Comparison of ENCODE assay signal across 9 mouse cellular contexts in the genomic region with DNA sequence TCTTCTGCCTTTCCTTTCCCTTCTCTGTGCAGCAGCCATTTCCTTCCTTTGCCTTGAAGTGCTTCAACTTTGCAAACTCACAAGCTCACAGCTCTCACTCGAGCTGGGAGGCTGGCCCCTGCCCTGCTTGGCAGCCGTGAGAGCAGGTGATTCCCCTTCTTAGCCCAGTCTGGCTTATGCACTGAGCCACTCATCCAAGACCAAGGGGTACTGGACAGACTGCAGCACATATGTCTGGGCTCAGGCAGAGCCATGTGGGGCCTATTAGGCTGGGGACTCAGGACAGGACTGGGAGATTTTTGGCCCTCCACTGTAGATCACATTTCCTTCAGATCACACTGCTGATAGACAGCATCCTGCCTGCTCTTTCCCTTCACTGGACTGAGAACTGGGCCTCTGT. TPM values are rescaled to one million over a fixed set of nuclear protein-coding genes. Genes with fewer than 3 reads are reported as not detected.
DNase-seq lines count a peak whose midpoint lies in the region; ATAC-seq and TF ChIP-seq lines count a peak whose summit lies in the region.
"Had no signal": no experiment of that assay in that cellular context is flagged by ENCODE, and none has a peak within 500 bp of the region (broad histone marks: within the 10 kb centered on the region; RNA-seq: fewer than 3 reads in every experiment).

No protein-coding gene starts in this region.

- no peak overlapping the region; the same call in 1 of the 2 replicates for H3K27ac ChIP-seq in heart, embryonic 10.5 days
- H3K27ac ChIP-seq in embryonic facial prominence, embryonic 10.5 days (replicated peaks), result peak overlapping the region; percentile 49
- 0 out of 2 replicates have a peak overlapping the region, but pooled peaks have one; percentile 0 for H3K27ac ChIP-seq in lung, embryonic 16.5 days (ENCODE audit: low read length)
- no peak overlapping the region for H3K27ac ChIP-seq in stomach, postnatal 0 days (replicated peaks)
- H3K27ac ChIP-seq: neural tube, embryonic 13.5 days had no signal

- H3K36me3 ChIP-seq in heart, embryonic 10.5 days, result no peaks in the 10 kb centered on the region
- H3K36me3 ChIP-seq in embryonic facial prominence, embryonic 10.5 days (replicated peaks), result peaks cover 6% of the 10 kb centered on the region; the same call in 1 of the 2 replicates
- H3K36me3 ChIP-seq in lung, embryonic 16.5 days (ENCODE audit: control insufficient read depth, insufficient read depth, low read length), result 0 out of 2 replicates have a peak, but pooled peaks cover 2% of the 10 kb centered on the region
- H3K36me3 ChIP-seq in stomach, postnatal 0 days (ENCODE audit: control insufficient read depth, insufficient read depth, low read length), result no peaks in the 10 kb centered on the region
- H3K36me3 ChIP-seq: neural tube, embryonic 13.5 days had no signal

- TF ChIP-seq EP300 in stomach, postnatal 0 days (optimal IDR thresholded peaks at IDR 0.05), result no peak

- no peak overlapping the region for H3K4me2 ChIP-seq in lung, embryonic 16.5 days (ENCODE audit: low read depth, low read length)
- no peak overlapping the region for H3K4me2 ChIP-seq in stomach, postnatal 0 days (replicated peaks; ENCODE audit: low read depth)
- H3K4me2 ChIP-seq: neural tube, embryonic 13.5 days had no signal

- no peak overlapping the region for H3K4me3 ChIP-seq in heart, embryonic 10.5 days
- no peak overlapping the region for H3K4me3 ChIP-seq in embryonic facial prominence, embryonic 10.5 days
- no peak overlapping the region for H3K4me3 ChIP-seq in lung, embryonic 16.5 days (ENCODE audit: low read length)
- no peak overlapping the region for H3K4me3 ChIP-seq in stomach, postnatal 0 days (ENCODE audit: low read depth, low read length)
- H3K4me3 ChIP-seq: neural tube, embryonic 13.5 days had no signal

- H3K4me1 ChIP-seq in heart, embryonic 10.5 days, result peaks cover 26% of the 10 kb centered on the region
- H3K4me1 ChIP-seq in embryonic facial prominence, embryonic 10.5 days, result peaks cover 47% of the 10 kb centered on the region
- H3K4me1 ChIP-seq in lung, embryonic 16.5 days (replicated peaks; ENCODE audit: control insufficient read depth, insufficient read depth, low read length), result peaks cover 15% of the 10 kb centered on the region
- no peaks in the 10 kb centered on the region for H3K4me1 ChIP-seq in stomach, postnatal 0 days (replicated peaks; ENCODE audit: control insufficient read depth, insufficient read depth)

- peak; percentile 98 for DNase-seq in heart, adult 11 months
- no peak for DNase-seq in heart, embryonic 10.5 days (ENCODE audit: low spot score)
- DNase-seq in embryonic facial prominence, embryonic 10.5 days (ENCODE audit: low spot score), result no peak
- no peak for DNase-seq in ovary, postnatal 10 days (ENCODE audit: low spot score)
- no peak for DNase-seq in stomach, postnatal 0 days (ENCODE audit: low spot score)
- no peak for DNase-seq in layer of hippocampus, adult 9-10 months (ENCODE audit: low spot score)

- peak; percentile 81 for ATAC-seq in CD4-positive, CD25-positive, alpha-beta regulatory T cell, adult 4 months
- peak; percentile 48; the same call in 1 of the 2 replicates for ATAC-seq in lung, embryonic 16.5 days (ENCODE audit: low read depth)
- no peak for ATAC-seq in stomach, postnatal 0 days (ENCODE audit: low FRiP score, low TSS enrichment)

- H3K9me3 ChIP-seq in heart, embryonic 10.5 days, result no peaks in the 10 kb centered on the region
- H3K9me3 ChIP-seq in embryonic facial prominence, embryonic 10.5 days, result no peaks in the 10 kb centered on the region
- no peaks in the 10 kb centered on the region for H3K9me3 ChIP-seq in lung, embryonic 16.5 days (ENCODE audit: control insufficient read depth, low read length)
- H3K9me3 ChIP-seq in stomach, postnatal 0 days (ENCODE audit: control insufficient read depth, low read length), result no peaks in the 10 kb centered on the region
- H3K9me3 ChIP-seq: neural tube, embryonic 13.5 days had no signal

- TF ChIP-seq CTCF in stomach, postnatal 0 days (IDR thresholded peaks at IDR 0.05; ENCODE audit: low read depth), result no peak

- 0 out of 2 replicates have a peak overlapping the region, but pooled peaks have one; percentile 21 for H3K9ac ChIP-seq in lung, embryonic 16.5 days (ENCODE audit: low read length)
- no peak overlapping the region for H3K9ac ChIP-seq in stomach, postnatal 0 days (ENCODE audit: low read length)
- H3K9ac ChIP-seq: neural tube, embryonic 13.5 days had no signal

- WGBS in heart, embryonic 10.5 days, result 34% methylated on average over 2 of the region's 2 CpGs
- WGBS in embryonic facial prominence, embryonic 10.5 days, result 38% methylated on average over 2 of the region's 2 CpGs
- 13% methylated on average over 2 of the region's 2 CpGs for WGBS in lung, embryonic 16.5 days
- WGBS in stomach, postnatal 0 days, result 44% methylated on average over 2 of the region's 2 CpGs

- no peaks in the 10 kb centered on the region for H3K27me3 ChIP-seq in heart, embryonic 10.5 days (ENCODE audit: insufficient read depth, poor library complexity, severe bottlenecking)
- H3K27me3 ChIP-seq in embryonic facial prominence, embryonic 10.5 days (replicated peaks; ENCODE audit: low read depth, poor library complexity, severe bottlenecking), result no peaks in the 10 kb centered on the region
- no peaks in the 10 kb centered on the region for H3K27me3 ChIP-seq in lung, embryonic 16.5 days (ENCODE audit: control insufficient read depth, insufficient read depth, low read depth, low read length)
- H3K27me3 ChIP-seq in stomach, postnatal 0 days (ENCODE audit: control insufficient read depth, insufficient read depth, low read length), result no peaks in the 10 kb centered on the region
- H3K27me3 ChIP-seq: neural tube, embryonic 13.5 days had no signal

RNA-seq across cellular contexts. Expression of a gene that starts 10.1 kb away (rescaled TPM):
- polyA plus RNA-seq in heart, embryonic 10.5 days (2016; fragmentation: Nextera tagmentation; extraction: Ambion mirVana), result 55.9 and 63.0 TPM in 2 replicates
- polyA plus RNA-seq in CD4-positive, CD25-positive, alpha-beta regulatory T cell, adult 4 months (2017; shearing (Covaris generic)), result 10 to 100 TPM in 1 of 2 experiments, 1 to 10 TPM in 1; 9.9 to 14.9 TPM
- 56.2 and 58.3 TPM in 2 replicates for polyA plus RNA-seq in embryonic facial prominence, embryonic 10.5 days (2016; fragmentation: Nextera tagmentation; extraction: Ambion mirVana)
- 51.3 and 59.6 TPM in 2 replicates for polyA plus RNA-seq in lung, embryonic 16.5 days (2015; fragmentation: Nextera tagmentation; extraction: Ambion mirVana)
- 38.6 and 40.2 TPM in 2 replicates for polyA plus RNA-seq in stomach, postnatal 0 days (2015; fragmentation: Nextera tagmentation; extraction: Ambion mirVana)

Comparison
In these comparisons a context has a peak if more than half of its experiments do, and no peak if none do; other contexts are left out.
1. H3K27ac ChIP-seq: peak in embryonic facial prominence, embryonic 10.5 days (single experiment) and lung, embryonic 16.5 days (single experiment); none in heart, embryonic 10.5 days (single experiment) and stomach, postnatal 0 days (single experiment).